Mouse (Mus musculus): ENCODE measurements around the gene Nptxr. TPM values are rescaled to one million over a fixed set of nuclear protein-coding genes. Genes with fewer than 3 reads are reported as not detected.
"Not testable (repeated sequence)": the region's sequence is repeated elsewhere in the genome, so short reads cannot be mapped to it uniquely, and the experiment has no call there.

The Nptxr gene
- polyA plus RNA-seq, 3 experiments from 2014 or later, result 0.15 to 1.1 TPM; not detected in 1

DNA sequence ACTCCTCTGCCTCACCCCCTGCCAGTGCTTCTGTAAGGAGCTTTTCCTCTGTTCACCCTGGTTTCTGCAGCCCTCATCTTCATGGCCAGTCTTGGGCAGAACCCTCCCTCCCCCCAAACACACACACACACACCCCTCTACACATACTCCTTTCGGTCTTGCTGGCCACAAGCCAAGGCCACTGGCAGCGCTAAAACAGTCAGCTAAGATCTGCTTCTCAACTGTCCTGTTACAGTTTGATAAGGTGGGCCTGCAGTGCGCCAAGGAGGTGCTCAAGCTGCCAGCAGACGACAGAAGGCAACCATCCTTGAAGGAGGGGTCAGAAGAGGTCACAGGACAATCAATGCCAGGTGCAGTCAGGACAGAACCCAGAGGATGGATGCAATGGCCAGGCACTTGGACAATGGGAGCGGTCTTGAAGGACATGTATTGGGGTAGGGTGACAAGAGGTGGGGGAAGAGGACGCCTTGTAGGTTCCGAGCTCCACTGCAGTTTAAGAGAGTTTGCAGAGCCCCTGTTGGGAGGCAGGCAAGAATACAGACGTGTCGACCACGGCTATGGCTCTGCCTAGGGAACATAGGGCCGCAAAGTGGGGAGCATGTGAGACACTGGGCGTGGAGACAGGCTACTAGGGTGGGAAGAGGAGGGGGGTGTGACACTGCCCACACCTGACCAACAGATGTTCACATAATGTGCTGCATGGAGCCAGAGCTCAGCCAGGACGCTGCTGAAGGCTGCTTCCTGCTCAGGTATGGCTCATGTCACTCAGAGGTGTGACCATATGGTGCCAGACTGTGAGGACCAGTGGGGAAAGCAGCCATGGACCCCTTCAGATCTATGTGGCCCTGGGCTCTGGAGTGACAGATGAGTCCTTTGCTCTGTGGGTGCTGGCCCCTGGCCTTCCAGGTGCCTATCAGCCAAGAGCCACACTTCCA, 18.0 kb upstream of the Nptxr start:
- no peak for ATAC-seq

DNA sequence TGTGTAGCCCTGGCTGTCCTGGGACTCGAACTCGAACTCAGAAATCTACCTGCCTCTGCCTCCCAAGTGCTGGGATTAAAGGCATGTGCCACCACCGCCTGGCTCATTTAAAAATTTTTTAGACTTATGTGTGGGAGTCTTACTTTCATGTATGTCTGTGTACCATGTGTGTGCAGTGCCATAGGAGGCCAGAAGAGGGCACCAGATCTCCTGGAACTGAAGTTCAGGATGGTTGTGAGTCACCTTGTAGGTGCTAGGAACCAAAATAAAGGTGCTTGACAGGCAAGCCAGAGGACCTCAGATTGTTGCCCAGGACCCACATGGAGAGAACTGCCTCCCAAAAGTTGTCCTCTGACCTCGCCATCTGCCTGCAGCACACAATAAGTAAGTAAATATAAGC, 13.8 kb upstream of the Nptxr start:
- no peak for ATAC-seq

DNA sequence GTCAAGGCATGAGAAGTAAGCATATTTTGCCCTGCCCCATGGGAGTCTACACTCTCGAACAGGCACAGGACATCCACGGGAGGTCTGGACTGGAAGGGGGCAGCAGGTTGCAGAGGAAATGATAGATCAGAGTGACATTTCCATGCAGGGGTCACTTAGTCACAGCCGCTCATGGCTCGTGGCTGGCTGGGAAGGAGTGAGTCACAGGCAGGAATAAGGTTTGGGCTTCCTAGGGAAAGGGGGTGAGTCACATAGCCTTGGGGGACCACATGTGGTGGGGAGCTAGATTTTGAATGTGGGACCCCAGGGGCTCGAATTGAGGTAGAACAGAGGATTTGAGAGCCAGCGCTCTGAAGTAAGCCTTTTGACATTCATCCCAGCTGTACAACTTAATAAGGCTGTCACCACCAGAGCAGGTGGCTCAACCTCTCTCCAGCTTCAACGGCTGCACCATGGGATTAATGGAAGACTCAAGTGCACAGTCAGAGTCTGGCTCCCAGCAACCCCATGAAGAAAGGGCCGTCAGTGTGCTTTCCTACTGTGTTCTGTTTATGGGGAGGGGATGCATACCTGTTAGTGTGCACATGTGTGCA, 9.2 kb upstream of the Nptxr start:
- ATAC-seq, result no peak

DNA sequence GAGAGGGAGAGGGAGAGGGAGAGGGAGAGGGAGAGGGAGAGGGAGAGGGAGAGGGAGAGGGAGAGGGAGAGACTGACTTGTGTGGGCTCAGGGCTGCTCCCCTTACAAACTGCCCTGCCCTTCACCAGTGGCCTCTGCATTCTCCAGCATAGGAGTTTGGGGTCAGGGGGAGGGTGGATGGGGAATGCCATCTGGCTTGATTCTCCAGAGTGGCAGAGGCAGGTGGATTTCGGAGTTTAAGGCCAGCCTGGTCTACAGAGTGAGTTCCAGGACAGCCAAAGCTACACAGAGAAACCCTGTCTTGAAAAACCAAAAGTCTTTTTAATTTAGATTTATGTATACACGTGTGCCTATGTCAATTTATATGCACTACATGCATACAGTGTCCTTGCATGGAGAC, 8.3 kb upstream of the Nptxr start:
- not testable (repeated sequence) for ATAC-seq

DNA sequence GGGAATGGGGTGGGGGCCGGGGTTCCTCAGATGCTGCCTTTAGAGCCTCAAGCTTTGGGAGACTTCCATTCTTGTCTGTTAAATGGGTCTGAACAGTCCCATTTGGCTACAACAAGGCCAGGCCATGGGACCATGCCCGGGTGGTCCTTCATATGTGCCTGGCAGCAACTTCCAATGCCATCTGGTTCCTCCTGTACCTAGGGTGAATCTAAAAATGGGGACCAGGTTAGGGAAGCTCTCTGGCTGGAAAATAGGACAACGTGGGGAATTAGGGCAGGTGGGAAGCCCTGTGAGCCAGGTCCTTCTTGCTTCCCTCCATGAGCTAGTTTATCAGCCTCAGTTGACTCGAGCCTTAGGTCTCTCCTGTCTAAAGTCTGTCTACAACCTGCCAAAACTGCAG, 6.4 kb upstream of the Nptxr start:
- no peak for ATAC-seq

DNA sequence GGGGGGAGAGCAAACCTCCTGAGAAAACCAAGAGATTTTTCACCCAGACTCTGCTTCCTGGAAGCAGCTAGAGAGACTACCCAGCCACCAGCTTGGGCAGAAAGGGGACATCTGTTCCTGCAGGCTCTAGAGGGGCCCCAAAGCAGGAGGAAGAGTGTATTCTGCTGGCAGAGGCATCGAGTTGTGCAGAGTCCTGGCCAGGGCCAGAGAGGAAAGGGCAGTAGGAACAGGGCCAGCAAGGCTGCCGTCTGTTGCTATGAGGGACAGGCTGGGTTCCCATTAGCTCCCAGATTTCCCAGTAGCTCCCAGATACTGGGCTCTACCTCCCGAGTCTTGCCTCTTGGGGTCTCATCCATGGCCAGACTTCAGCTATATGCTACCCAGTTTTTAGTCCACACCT, 5.5 kb upstream of the Nptxr start:
- ATAC-seq, result no peak

DNA sequence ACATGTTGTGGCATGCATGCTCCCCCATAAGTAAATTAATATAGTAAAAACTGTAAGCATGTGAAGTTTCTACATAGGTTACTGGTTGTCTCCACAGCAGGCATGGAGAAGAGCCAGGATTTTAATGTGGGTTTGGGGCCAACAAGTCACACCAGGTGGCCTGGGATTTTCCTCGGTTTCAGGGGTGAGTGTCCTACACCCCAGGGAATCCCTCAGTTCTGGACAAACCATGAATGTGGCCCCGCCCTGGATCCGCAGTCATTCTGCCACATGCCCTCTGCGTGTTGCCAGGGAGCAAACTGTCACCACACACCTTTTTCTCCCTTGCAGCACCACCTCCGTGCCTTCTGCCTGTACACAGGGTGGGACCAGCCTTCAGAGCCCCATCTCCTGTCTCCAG, 4.1 kb upstream of the Nptxr start:
- no peak for ATAC-seq

DNA sequence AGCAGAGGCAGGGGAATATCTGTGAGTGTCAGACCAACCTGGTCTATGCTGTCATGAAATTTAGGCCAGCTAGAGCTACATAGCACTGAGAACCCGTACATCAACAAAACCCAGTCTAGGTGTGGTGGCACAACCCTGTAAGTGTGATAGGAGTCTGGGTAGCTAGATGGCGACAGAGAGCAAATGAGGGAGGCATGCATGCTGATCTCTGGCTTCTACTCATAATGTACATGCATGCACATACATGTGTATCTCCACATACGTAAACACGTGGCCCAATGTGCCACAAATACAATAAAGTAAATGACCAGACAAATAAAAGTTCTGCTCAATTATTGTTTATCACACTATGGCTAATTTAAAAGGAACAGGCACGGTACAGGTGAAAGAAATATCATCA, 3.5 kb upstream of the Nptxr start:
- ATAC-seq, result no peak

DNA sequence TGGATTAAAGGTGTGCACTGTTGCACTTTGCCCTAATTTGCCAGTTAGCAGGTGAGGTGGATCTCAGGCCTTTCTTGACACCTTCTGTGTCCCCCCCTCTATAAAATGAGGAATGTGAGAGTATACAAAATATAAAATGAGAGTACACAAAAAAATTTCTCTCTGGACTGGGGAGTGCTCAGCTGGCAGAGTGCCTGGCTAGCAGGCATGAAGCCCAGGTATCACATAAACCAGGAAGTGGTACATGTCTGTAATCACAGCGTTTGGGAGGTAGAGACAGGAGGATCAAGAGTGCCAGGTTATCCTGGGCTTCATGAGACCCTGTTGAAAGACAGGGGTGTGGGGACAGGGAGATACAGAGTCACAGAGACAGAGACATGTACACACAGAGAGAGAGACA, 2.5 kb upstream of the Nptxr start:
- ATAC-seq, result no peak

DNA sequence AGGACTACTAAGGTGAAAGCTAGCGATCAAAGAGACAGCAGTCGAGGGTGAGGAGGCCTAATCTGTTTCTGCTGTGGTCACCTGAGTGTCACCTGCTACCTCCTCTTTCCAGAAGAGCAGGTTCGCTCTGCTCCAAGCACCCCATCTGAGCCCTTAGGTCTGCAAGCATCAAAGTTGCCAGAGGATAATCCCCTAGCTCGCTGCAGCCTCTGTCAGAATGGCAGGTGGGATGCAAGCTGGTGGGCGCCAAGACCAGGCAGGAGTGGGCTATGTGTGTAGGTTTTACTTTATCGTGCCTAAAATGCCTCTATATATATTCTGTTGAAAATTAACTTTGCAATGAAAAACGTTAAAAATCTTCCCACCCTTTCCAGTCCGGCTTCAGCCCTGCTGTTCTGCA, 680 bp upstream of the Nptxr start:
- no peak for ATAC-seq

DNA sequence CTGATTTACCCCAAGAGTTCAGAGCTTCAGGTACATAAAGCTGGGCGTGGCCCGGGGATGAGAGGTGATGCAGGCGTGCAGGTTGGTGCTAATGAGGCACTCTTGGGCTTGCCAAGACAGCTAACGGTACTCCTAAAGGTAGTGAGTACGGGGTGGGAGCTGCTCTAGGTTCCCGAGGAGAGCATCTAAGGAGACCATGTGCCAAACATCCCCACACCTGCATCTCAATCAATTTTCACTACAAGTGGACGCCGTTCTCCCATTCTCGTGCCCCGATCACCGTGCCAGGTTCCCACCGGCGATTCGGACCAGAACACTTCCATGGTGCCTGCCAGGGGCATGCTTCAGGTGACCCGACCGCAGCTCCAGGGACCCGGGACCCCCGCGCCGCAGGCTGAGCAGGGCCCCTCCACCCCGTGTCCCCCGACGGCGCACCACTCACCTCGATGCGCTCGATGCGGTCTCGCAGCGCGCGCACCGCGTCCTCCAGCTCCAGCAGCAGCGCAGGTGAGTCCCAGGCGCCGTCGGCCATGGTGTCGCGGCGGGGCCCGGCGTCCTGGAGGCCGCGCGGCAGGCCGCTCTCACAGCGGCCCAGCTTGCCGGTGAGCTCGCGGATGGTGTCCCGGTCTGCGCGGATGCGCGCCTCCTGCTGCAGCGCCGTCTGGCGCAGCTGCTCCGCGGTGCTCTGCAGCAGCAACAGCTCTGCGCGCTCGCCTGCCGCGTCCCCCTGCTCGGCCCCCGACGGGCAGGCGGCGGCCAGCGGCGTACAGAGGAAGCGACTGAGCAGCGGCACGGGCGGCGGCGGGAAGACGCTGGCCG, 824 bp downstream of the Nptxr start:
- ATAC-seq, result no peak

DNA sequence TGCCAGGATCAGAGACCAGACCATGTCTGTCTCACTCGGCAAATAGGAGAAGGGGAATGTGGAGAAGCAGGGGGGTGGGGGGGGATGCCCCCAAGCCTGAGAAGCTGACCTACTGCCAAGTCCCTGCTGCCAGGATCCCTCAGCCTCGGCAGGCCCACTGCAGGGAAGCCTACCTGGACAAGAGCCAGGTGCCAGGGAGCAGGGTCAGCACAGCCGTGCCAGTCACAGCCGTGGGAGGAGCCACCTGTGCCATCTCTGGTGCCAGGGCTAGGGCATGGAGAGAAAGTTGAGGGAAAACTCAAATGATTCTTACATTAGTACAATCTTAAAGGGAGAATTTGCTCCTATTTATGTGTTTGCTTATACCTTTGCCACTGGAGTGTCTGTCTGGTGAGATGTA, 2.3 kb downstream of the Nptxr start:
- no peak for ATAC-seq

DNA sequence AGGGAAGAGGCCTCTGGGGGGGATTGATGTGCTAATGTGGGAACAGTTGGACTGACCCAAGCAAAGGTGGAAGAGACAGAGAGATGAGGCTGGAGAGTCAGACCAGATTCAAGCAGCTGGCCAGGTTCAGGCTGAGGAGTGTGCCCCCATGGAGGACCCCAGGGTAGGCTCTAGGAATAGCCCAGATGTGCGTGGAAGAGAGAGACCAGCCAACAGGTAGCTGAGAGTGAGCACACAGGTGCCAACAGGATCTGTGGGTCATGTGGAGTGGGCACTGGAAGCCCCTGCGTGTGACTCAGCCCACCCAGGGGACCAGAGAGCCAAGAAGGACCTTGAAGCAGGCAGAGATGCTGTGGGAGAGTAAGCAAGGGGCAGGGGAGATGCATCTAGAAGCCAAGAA, 2.9 kb downstream of the Nptxr start:
- ATAC-seq, result no peak

DNA sequence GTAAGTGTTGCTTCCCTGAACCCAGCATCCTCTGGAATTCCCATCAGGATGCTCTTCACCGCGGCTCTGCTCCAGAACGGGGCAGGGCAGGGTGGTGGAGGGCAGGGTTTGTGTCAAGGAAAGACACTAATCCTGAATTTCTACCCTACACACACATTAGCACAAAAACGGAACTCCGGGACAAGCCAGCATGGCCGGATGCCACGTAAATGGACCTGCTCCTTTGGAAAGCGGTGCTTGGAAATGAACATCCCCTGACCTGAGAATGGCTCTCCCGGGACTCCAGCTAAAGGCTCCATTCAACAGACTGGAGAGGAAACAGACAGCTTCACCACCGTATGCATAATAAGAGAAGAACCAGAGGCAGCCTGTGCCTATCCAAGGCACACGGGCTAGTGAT, 3.9 kb downstream of the Nptxr start:
- no peak for ATAC-seq

DNA sequence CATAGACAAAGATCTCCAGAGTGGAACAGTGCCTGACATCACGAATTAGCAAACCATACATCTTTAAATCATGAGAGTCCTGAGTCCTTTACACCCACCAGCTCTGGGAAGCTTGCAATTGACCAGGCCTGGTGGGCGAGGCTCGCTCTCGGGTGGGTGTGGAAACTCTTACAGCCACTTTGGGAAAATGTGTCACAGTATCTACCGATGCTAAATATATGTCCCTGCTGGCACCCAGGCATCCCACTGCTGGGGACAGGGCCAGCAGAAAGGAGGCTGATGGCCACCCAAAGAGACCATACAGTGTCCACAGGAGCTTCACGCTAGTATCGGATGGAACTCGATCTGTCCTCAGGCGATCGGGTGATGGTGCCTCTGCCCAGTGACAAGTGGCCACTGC, 6.0 kb downstream of the Nptxr start:
- ATAC-seq, result no peak

DNA sequence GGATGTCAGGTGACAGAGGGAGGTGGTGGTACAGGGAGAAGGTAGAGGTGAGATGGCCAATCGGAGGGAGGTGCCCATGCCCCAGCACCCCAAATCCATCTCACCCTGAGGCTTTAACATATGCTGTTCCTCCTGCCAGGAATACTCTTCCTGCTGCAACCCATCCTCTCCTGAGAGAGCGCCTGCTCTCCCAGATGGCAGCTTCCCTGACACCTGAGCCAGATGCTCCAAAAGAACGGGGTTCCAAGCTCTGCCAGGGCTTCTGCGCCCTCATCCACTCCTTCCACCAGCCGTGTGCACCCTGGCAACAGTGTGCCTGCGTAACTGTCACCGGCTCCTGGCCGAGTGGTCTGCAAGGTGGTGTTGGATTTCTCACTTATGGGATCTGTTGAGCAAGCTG, 6.9 kb downstream of the Nptxr start:
- no peak for ATAC-seq

DNA sequence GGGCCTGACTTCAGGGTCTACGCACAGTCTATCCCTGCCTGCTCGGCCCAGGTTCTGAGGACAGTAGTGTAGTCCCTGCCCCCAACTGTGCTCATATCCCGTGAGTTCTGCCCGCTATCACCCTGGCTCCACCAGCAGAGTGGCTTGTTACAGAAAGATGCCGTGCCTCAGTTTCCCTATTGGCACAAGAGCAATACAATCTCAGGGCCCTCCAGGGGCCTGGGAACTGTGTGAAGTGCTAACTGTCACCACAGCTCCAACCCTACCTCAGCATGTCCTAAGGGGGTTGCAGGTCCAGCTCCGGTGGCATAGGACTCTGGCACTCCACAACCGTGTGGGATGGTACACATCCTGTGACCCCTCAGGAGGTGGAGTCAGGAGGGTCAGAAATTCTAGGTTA, 7.5 kb downstream of the Nptxr start:
- ATAC-seq, result no peak

DNA sequence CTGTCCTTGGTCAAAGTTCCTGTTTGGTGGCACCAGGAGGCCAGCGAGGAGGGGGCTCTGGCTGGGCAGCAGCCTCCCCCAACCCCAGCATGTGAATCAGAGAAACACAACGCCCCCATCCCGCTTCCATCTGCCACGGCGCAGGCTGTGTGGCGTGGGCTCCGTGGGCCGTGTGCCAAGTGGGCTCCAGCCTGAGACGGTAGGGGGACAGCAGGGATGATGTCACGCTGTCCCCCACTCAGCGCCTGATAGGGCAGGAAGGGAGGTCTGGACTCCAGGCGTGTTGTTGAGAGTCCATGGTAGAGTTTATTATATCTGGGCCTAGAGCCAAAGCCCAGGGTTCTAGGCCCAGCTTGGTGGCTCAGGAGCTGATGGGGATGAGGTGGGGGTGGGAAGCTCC, 8.3 kb downstream of the Nptxr start:
- no peak for ATAC-seq

DNA sequence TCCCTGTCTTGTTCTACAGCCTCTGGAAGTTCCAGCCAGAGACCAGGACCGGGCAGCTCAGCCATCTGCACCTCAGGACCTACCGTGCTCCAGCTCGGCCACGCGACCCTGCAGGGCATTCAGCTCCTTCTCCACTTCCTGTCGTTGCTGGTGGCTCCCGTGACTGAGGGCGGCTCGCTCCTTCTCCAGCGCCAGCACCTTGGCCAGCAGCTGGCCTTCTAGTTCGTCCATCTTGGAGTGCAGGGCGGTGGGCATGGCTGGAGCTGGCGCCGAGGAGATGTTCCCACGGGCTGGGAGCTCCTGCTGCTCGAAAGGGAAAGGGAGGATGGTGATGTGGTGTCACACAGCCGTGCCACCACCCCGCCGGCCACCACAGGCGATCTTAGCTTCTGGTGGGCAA, 10.4 kb downstream of the Nptxr start:
- ATAC-seq, result no peak

DNA sequence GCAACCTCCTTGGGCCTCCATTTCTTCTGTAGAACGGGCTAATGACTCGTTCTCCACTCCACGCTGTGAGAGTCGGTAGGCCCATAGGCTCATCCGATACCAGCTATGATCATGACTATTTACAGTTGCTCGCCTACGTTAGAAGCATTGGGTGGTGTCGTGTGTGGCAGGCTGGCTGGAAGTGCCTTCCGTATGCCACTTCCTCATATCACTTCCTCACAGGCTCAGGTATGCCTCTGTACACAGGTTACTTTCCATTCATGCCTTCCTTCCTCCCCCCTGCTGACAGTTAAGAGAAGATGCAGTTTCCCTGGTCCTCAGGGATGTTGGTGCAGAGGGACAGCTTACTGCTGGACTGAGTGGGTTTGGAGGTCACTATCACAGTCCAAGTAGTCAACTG, 11.5 kb downstream of the Nptxr start:
- no peak for ATAC-seq

DNA sequence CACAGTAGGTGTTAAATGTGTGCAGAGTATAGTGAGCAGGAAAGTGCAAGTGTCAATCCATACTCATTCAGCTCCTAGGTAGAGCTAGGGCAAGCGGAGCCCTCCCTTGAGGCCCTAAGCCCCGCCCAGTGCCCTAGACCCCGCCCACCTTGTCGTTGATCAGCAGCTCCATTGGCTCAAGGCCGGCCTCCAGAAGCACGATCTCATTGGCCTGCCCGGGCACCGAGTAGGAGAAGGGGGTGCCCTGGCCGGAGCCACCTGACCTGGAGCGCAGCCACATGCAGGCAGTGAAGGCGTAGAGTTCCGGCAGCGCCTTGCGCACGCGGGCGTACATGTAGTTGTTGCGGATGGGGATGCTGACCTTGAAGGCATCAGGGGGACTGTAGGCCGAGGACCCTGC, 12.1 kb downstream of the Nptxr start:
- no peak for ATAC-seq

DNA sequence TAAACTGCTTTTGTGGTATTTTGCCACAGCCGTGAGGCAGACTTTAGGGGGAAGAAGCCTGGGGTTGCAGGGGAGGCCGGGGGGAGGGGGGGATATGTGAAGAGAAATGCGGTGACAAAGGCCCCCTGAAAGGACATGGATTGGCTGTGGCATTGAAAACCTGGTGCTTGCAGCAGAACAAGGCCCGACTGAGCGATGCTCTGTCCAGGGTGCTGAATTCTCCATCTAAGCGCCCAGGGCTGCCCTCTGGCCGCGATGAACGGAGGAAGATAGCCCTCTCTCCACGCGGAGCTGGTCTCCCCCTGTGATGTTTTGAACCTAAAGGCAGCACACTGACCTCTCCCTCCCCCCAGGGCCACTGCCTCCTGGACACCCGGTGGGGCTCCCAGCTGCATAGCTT, 13.1 kb downstream of the Nptxr start:
- no peak for ATAC-seq

DNA sequence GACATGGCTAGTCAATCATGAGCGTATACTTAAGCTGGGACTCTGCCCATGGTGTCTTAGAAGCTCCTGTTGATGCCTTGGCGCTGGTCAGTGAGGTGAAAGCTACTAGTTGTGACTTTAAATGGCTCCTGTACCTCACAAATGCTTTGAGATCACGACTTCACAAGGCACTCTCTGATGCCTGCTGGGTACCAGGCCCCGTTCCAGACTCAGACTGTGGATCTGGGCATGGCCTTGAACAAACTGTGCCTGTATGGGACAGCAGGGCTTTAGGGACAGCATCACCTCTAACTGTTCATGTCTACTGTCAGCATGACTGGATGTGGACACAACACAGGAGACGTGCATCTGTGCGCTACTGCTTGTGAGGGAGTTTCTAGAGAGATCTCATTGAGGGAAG, 13.7 kb downstream of the Nptxr start:
- no peak for ATAC-seq

DNA sequence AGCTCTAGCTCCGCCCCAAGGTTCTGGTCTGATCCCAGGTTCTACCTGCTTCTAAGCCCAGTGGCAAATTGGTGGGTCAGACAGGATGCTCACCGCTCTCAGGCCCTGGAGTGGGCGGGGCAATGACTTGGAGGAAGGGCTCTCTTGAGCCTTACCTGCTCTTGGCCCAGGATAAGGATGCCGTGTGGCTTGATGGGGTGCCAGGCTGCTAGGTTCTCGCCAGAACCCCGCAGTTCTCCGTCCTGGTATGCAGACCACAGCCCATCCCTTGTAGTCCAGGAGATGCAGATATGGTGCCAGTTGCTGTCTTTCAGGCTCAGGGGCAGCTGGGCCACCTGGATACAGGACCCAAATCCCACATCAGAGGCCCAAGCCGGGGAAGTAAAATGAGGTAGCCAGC, 14.5 kb downstream of the Nptxr start:
- ATAC-seq, result no peak

All from inflammation-experienced regulatory T-cells, adult 6 months (primary cell).